In the genomic region with DNA sequence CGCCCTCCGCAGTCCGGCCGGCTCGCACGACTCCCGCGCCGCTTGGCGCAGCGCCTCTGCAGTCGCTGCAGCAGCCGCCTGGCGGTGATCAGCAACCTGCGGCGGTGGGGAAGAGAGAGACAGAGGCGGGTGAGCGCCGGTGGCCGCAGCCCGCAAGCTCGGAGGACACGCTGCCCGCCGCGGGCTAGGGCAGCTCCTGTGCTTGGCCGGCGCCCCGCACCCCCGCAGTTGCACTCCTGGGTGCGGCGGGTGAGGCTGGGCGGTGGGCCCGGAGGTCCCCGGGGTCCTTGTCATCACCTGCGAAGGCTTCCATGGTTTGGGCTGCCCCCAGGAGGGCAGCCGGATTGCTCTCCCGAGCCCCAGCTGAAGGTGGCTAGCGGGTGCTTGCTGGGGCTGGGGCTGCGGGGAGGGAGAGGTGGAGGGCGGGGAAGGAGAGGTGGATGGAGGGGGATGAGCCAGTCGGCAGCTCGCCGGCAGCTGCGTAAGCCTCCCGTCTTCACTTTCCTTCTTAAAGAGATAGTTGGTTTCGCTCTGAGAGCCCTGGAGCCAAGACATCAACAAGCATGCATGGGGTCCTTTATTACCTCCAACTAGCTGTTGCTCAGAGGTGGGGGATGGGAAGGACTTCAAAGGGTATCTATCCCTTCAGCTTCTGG, we compare ENCODE assay signal across 8 mouse cellular contexts. TPM values are rescaled to one million over a fixed set of nuclear protein-coding genes. Genes with fewer than 3 reads are reported as not detected.
DNase-seq lines count a peak whose midpoint lies in the region; ATAC-seq lines count a peak whose summit lies in the region.

A gene (minus strand): TSS at position 435 of the 656 bp plus-strand sequence.

- no peaks in the 10 kb centered on the region for H3K36me3 ChIP-seq in forebrain, embryonic 10.5 days (replicated peaks)
- H3K36me3 ChIP-seq in heart, embryonic 12.5 days = no peaks in the 10 kb centered on the region
- H3K36me3 ChIP-seq in kidney, embryonic 14.5 days (ENCODE audit: control insufficient read depth, insufficient read depth, low read length) = no peaks in the 10 kb centered on the region
- no peaks in the 10 kb centered on the region for H3K36me3 ChIP-seq in limb, embryonic 13.5 days
- H3K36me3 ChIP-seq in midbrain, embryonic 13.5 days = no peaks in the 10 kb centered on the region

- peak; percentile 51; the same call in 1 of the 2 replicates for ATAC-seq in heart, embryonic 12.5 days (ENCODE audit: insufficient number of reproducible peaks, low FRiP score)
- ATAC-seq in kidney, embryonic 14.5 days (ENCODE audit: low FRiP score, low TSS enrichment) = peak; percentile 88
- ATAC-seq in limb, embryonic 13.5 days (ENCODE audit: low FRiP score, low read depth) = peak; percentile 71
- ATAC-seq in midbrain, embryonic 13.5 days = peak; percentile 94

- peaks cover 20% of the 10 kb centered on the region for H3K4me1 ChIP-seq in forebrain, embryonic 10.5 days
- peaks cover 5% of the 10 kb centered on the region; the same call in 1 of the 2 replicates for H3K4me1 ChIP-seq in heart, embryonic 12.5 days (replicated peaks)
- H3K4me1 ChIP-seq in kidney, embryonic 14.5 days (ENCODE audit: control insufficient read depth, insufficient read depth, low read length) = no peaks in the 10 kb centered on the region; the same call in 1 of the 2 replicates
- 0 out of 2 replicates have a peak, but pooled peaks cover 4% of the 10 kb centered on the region for H3K4me1 ChIP-seq in limb, embryonic 13.5 days
- peaks cover 21% of the 10 kb centered on the region for H3K4me1 ChIP-seq in midbrain, embryonic 13.5 days (replicated peaks)

- H3K4me2 ChIP-seq in heart, embryonic 12.5 days = peak within 1 kb of the TSS; percentile 100
- H3K4me2 ChIP-seq in kidney, embryonic 14.5 days (replicated peaks; ENCODE audit: low read depth, low read length) = peak within 1 kb of the TSS; percentile 98
- peak within 1 kb of the TSS; percentile 99 for H3K4me2 ChIP-seq in limb, embryonic 13.5 days (replicated peaks)
- peak within 1 kb of the TSS; percentile 83 for H3K4me2 ChIP-seq in midbrain, embryonic 13.5 days (replicated peaks)

- WGBS in forebrain, embryonic 10.5 days = under 1% methylated on average over 47 of the region's 47 CpGs
- WGBS in heart, embryonic 12.5 days = 1% methylated on average over 43 of the region's 47 CpGs
- WGBS in kidney, embryonic 14.5 days = under 1% methylated on average over 46 of the region's 47 CpGs
- WGBS in limb, embryonic 13.5 days = 1% methylated on average over 47 of the region's 47 CpGs
- under 1% methylated on average over 41 of the region's 47 CpGs for WGBS in midbrain, embryonic 13.5 days

- peaks cover 51% of the 10 kb centered on the region for H3K27me3 ChIP-seq in forebrain, embryonic 10.5 days (ENCODE audit: poor library complexity, severe bottlenecking)
- H3K27me3 ChIP-seq in heart, embryonic 12.5 days (replicated peaks) = peaks cover 58% of the 10 kb centered on the region
- H3K27me3 ChIP-seq in kidney, embryonic 14.5 days (ENCODE audit: control insufficient read depth, insufficient read depth, low read length) = peaks cover 29% of the 10 kb centered on the region
- peaks cover 51% of the 10 kb centered on the region for H3K27me3 ChIP-seq in limb, embryonic 13.5 days
- H3K27me3 ChIP-seq in midbrain, embryonic 13.5 days = peaks cover 13% of the 10 kb centered on the region; the same call in 1 of the 2 replicates

- H3K4me3 ChIP-seq in forebrain, embryonic 10.5 days = peak within 1 kb of the TSS; percentile 61
- peak within 1 kb of the TSS; percentile 83 for H3K4me3 ChIP-seq in heart, embryonic 12.5 days
- H3K4me3 ChIP-seq in kidney, embryonic 14.5 days (ENCODE audit: low read length) = peak within 1 kb of the TSS; percentile 62
- H3K4me3 ChIP-seq in limb, embryonic 13.5 days = peak within 1 kb of the TSS; percentile 65
- peak within 1 kb of the TSS; percentile 79 for H3K4me3 ChIP-seq in midbrain, embryonic 13.5 days (replicated peaks)

- H3K27ac ChIP-seq in forebrain, embryonic 10.5 days = peak within 1 kb of the TSS; percentile 75
- H3K27ac ChIP-seq in heart, embryonic 12.5 days (ENCODE audit: poor library complexity, severe bottlenecking) = no peak within 1 kb of the TSS
- H3K27ac ChIP-seq in kidney, embryonic 14.5 days (ENCODE audit: low read depth, low read length) = no peak within 1 kb of the TSS
- no peak within 1 kb of the TSS for H3K27ac ChIP-seq in limb, embryonic 13.5 days
- H3K27ac ChIP-seq in midbrain, embryonic 13.5 days = peak within 1 kb of the TSS; percentile 92

- no peaks in the 10 kb centered on the region for H3K9me3 ChIP-seq in forebrain, embryonic 10.5 days
- no peaks in the 10 kb centered on the region for H3K9me3 ChIP-seq in heart, embryonic 12.5 days (replicated peaks)
- H3K9me3 ChIP-seq in kidney, embryonic 14.5 days (ENCODE audit: control insufficient read depth, low read length) = no peaks in the 10 kb centered on the region
- H3K9me3 ChIP-seq in limb, embryonic 13.5 days = no peaks in the 10 kb centered on the region
- no peaks in the 10 kb centered on the region for H3K9me3 ChIP-seq in midbrain, embryonic 13.5 days

- DNase-seq in urinary bladder, adult 18-20 months (ENCODE audit: low spot score in 2 of 2) = peak; percentile 23 to 49
- no peak for DNase-seq in urinary bladder, postnatal 10 days (ENCODE audit: low spot score)
- peak; percentile 64 for DNase-seq in forebrain, embryonic 10.5 days (ENCODE audit: extremely low spot score, low spot score)
- peak; percentile 8 to 13 for DNase-seq in spleen, postnatal 36 days (ENCODE audit: low spot score in 2 of 2)

- peak within 1 kb of the TSS; percentile 73 for H3K9ac ChIP-seq in heart, embryonic 12.5 days
- H3K9ac ChIP-seq in kidney, embryonic 14.5 days (ENCODE audit: low read depth, low read length) = peak within 1 kb of the TSS; percentile 55
- peak within 1 kb of the TSS; percentile 70 for H3K9ac ChIP-seq in limb, embryonic 13.5 days
- peak within 1 kb of the TSS; percentile 90 for H3K9ac ChIP-seq in midbrain, embryonic 13.5 days (replicated peaks)

RNA-seq across cellular contexts. Expression of the gene that starts here (rescaled TPM):
- polyA plus RNA-seq in forebrain, embryonic 10.5 days (2016; fragmentation: Nextera tagmentation; extraction: Ambion mirVana) = 0.90 and 1.1 TPM in 2 replicates
- 0.22 and 0.38 TPM in 2 replicates for polyA plus RNA-seq in heart, embryonic 12.5 days (2016; fragmentation: Nextera tagmentation; extraction: Ambion mirVana)
- 0.58 and 0.61 TPM in 2 replicates for polyA plus RNA-seq in kidney, embryonic 14.5 days (2014; fragmentation: Nextera tagmentation; extraction: Ambion mirVana)
- polyA plus RNA-seq in limb, embryonic 13.5 days (2015; fragmentation: Nextera tagmentation; extraction: Ambion mirVana) = 0.56 and 0.75 TPM in 2 replicates
- 9.4 and 12.6 TPM in 2 replicates for polyA plus RNA-seq in midbrain, embryonic 13.5 days (2015; fragmentation: Nextera tagmentation; extraction: Ambion mirVana)

Comparison
In these comparisons a context has a peak if more than half of its experiments do, and no peak if none do; other contexts are left out.
1. Peak in ATAC-seq, H3K4me3 ChIP-seq, H3K9ac ChIP-seq and H3K4me2 ChIP-seq in heart, embryonic 12.5 days; RNA of the gene not detected or under 1 TPM.
2. Peak in ATAC-seq, H3K4me3 ChIP-seq, H3K9ac ChIP-seq and H3K4me2 ChIP-seq in kidney, embryonic 14.5 days; RNA of the gene not detected or under 1 TPM.
3. Peak in ATAC-seq, H3K4me3 ChIP-seq, H3K9ac ChIP-seq and H3K4me2 ChIP-seq in limb, embryonic 13.5 days; RNA of the gene not detected or under 1 TPM.
4. H3K27ac ChIP-seq: peak in forebrain, embryonic 10.5 days (single experiment) and midbrain, embryonic 13.5 days (single experiment); none in heart, embryonic 12.5 days (single experiment), kidney, embryonic 14.5 days (single experiment) and limb, embryonic 13.5 days (single experiment).
5. Peak in every context shown above with its lines, with median percentiles within 50 percentile points of each other: H3K4me3 ChIP-seq, ATAC-seq, H3K4me2 ChIP-seq and H3K9ac ChIP-seq.